Mouse (Mus musculus) thymus, postnatal 14 days (tissue): ENCODE measurements around the gene Luzp1.
A peak's percentile ranks its signal among the peaks of the same experiment; 100 is the strongest.

Experiments
- DNase-seq: peaks from one replicate; pipeline ENCODE4 v3.0.0; 2021

The Luzp1 gene

GRCm38 (mm10) chr4:136469371-136469903 lies at the start of gene Luzp1:
Gene Luzp1 (plus strand): TSS chr4:136469761.
- peak; percentile 90 for DNase-seq

GRCm38 (mm10) chr4:136423224-136423623 lies 46.3 kb upstream of the Luzp1 start, which contains the start of gene Htr1d:
Gene Htr1d (plus strand): TSS chr4:136423524.
- no peak for DNase-seq

GRCm38 (mm10) chr4:136424120-136424999 lies 45.2 kb upstream of the Luzp1 start:
- peak; percentile 13 for DNase-seq

GRCm38 (mm10) chr4:136425000-136425288 lies 44.6 kb upstream of the Luzp1 start:
- peak; percentile 44 for DNase-seq

- no peak for DNase-seq
Measured at GRCm38 (mm10) chr4:136430609-136431375, 38.8 kb upstream of the Luzp1 start.

GRCm38 (mm10) chr4:136431376-136431693 lies 38.2 kb upstream of the Luzp1 start:
- peak; percentile 60 for DNase-seq

GRCm38 (mm10) chr4:136434029-136434428 lies 35.5 kb upstream of the Luzp1 start:
- DNase-seq, result no peak

GRCm38 (mm10) chr4:136439106-136439505 lies 30.5 kb upstream of the Luzp1 start:
- DNase-seq, result no peak

- no peak for DNase-seq
Measured at GRCm38 (mm10) chr4:136441354-136442043, 28.1 kb upstream of the Luzp1 start.

- DNase-seq, result no peak
Measured at GRCm38 (mm10) chr4:136444561-136444960, 25.0 kb upstream of the Luzp1 start.

- DNase-seq, result no peak
Measured at GRCm38 (mm10) chr4:136449795-136450194, 19.8 kb upstream of the Luzp1 start.

- DNase-seq, result no peak
Measured at GRCm38 (mm10) chr4:136450271-136450670, 19.3 kb upstream of the Luzp1 start.

GRCm38 (mm10) chr4:136451564-136451963 lies 18.0 kb upstream of the Luzp1 start:
- no peak for DNase-seq

- DNase-seq, result no peak
Measured at GRCm38 (mm10) chr4:136452286-136452685, 17.3 kb upstream of the Luzp1 start.

- no peak for DNase-seq
Measured at GRCm38 (mm10) chr4:136452792-136453191, 16.8 kb upstream of the Luzp1 start.

GRCm38 (mm10) chr4:136454850-136455260 lies 14.7 kb upstream of the Luzp1 start:
- DNase-seq, result peak; percentile 74

GRCm38 (mm10) chr4:136456516-136457218 lies 12.9 kb upstream of the Luzp1 start:
- no peak for DNase-seq

GRCm38 (mm10) chr4:136458276-136458675 lies 11.3 kb upstream of the Luzp1 start:
- no peak for DNase-seq

- no peak for DNase-seq
Measured at GRCm38 (mm10) chr4:136459210-136459609, 10.4 kb upstream of the Luzp1 start.

- no peak for DNase-seq
Measured at GRCm38 (mm10) chr4:136461206-136461605, 8.4 kb upstream of the Luzp1 start.

GRCm38 (mm10) chr4:136461761-136462085 lies 7.8 kb upstream of the Luzp1 start:
- DNase-seq, result no peak

- DNase-seq, result peak; percentile 46
Measured at GRCm38 (mm10) chr4:136462086-136462838, 7.3 kb upstream of the Luzp1 start, which contains the start of gene 6030445D17Rik. Gene 6030445D17Rik (plus strand): TSS chr4:136462250.
